Mouse (Mus musculus): ENCODE results near the gene 1810013L24Rik. TPM values are rescaled to one million over a fixed set of nuclear protein-coding genes. Genes with fewer than 3 reads are reported as not detected.
A peak's percentile ranks its signal among the peaks of the same experiment; 100 is the strongest.

Gene 1810013L24Rik
- polyA plus RNA-seq (2016; fragmentation: Nextera tagmentation; extraction: Ambion mirVana), result 17.9 and 18.4 TPM in 2 replicates

DNA sequence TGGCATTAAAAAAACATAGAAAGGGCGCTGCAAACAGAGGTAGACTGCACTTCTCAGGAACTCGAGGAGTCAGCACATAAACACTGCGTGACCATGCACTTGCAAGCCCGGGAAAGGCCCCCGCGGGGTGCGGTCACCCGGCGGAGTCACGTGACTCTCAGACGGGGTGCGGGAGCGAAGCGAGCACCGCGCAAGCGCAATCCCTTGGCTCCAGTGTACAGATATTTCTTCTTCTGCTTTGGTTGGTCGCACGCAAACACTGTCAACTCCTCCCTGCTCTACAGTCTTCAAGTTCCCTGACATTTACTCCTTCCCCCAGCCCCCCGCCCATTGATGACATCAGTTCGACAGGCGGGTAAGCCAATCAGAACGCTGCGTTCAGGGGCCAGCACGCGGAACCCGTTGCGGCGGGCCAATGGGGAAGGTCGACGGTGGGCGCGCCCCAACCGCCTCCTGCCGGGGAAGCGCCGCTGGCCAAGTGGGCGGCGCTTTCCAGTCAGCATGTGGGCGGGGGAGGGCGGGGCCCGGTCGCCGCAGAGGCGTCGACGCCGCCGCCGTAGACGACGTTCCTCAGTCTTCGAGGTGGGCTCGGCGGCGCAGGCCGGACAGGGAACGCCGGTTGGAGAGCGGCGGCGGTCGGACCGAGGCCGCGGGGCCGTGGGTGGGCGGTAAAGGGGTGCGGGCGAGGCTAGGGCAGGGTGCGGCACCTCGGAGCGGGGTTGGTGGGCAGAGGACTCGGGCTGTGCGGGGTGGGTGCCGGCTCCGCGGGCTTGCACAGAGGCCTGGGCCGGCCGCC is at the start of gene 1810013L24Rik:
Gene 1810013L24Rik, plus strand, starts transcription at position 537 of the 796 bp plus-strand sequence.
- H3K36me3 ChIP-seq (replicated peaks), result peaks cover 36% of the 10 kb centered on the region
- H3K9me3 ChIP-seq, result no peaks in the 10 kb centered on the region
- no peaks in the 10 kb centered on the region for H3K27me3 ChIP-seq (ENCODE audit: poor library complexity, severe bottlenecking)
- H3K4me3 ChIP-seq, result peak within 1 kb of the TSS; percentile 90
- H3K4me1 ChIP-seq, result peaks cover 32% of the 10 kb centered on the region
- DNase-seq (ENCODE audit: extremely low spot score, low spot score), result peak; percentile 98
- peak within 1 kb of the TSS; percentile 99 for H3K27ac ChIP-seq
- under 1% methylated on average over 78 of the region's 80 CpGs for WGBS

DNA sequence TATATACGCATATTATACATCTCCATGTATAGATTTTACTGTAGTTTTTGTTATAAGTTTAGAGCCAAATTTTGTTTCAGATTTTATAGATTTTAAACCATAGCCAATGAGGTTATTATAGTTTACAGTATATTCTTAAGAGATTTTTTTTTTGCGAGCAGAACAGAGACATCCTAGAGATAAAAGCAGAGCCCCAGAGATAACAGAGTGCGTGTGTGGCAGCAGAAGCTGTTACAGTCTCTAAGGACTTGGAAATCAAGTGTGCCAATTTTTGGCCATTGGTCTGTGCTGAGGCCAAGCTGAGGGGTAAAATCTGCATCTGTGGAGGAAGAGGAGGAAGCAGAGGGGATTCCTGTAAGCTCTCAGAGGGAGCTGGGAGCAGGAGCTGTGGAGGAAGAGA is 49.7 kb upstream of the 1810013L24Rik start:
- Histone ChIP-seq H3K27me3 (ENCODE audit: poor library complexity, severe bottlenecking) (no peaks in the 10 kb centered on the region), H3K4me1 (no peaks in the 10 kb centered on the region), H3K27ac (no peak overlapping the region), H3K36me3 (replicated peaks) (no peaks in the 10 kb centered on the region), H3K4me3 (no peak overlapping the region), H3K9me3 (no peaks in the 10 kb centered on the region)
- DNase-seq (ENCODE audit: extremely low spot score, low spot score), result no peak
- 90% methylated on average over 3 of the region's 3 CpGs for WGBS

DNA sequence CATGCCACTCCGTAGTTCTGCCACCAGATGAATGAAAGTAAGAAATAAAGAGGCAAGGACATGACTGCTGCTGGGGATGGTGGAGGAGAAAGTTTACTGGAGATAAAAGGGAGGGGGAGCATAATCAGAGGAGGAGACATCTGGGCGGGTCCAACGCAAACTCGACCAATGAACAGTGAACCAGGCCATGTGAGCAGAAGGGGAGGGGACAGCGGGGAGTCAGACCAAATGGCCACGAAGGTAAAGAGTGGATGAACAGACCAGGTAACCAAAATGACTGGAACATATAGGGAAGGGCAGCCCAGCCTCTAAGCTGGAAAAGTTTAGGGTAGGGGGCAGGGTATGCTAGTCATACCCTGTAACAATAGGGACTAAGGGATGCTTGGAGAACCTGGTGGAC is 48.7 kb upstream of the 1810013L24Rik start:
- H3K36me3 ChIP-seq (replicated peaks), result no peaks in the 10 kb centered on the region
- no peak for DNase-seq (ENCODE audit: extremely low spot score, low spot score)
- 66% methylated on average over 6 of the region's 6 CpGs for WGBS

DNA sequence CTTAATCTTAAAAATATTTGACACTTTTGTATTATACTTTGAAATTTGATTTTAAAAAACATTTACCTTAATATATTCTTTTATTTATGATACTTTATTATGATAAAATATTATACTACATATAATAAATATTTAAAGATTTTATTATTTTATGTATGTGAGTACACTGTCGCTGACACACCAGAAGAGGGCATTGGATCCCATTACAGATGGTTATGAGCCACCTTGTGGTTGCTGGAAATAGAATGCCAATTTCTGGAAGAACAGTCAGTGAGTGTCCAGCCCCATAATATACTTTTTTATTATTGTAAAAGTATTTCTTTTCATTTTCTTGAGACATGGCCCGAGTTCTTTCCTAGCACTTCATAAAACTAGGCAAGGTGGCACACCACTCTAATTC is 48.2 kb upstream of the 1810013L24Rik start:
- H3K27me3 ChIP-seq (ENCODE audit: poor library complexity, severe bottlenecking), result no peaks in the 10 kb centered on the region
- no peak for DNase-seq (ENCODE audit: extremely low spot score, low spot score)
- H3K36me3 ChIP-seq (replicated peaks), result no peaks in the 10 kb centered on the region
- H3K4me1 ChIP-seq, result no peaks in the 10 kb centered on the region
- WGBS, result 86% methylated on average over 2 of the region's 2 CpGs
- H3K27ac ChIP-seq, result no peak overlapping the region
- H3K9me3 ChIP-seq, result no peaks in the 10 kb centered on the region
- no peak overlapping the region for H3K4me3 ChIP-seq

More for the DNA sequence above, 48.7 kb upstream of the 1810013L24Rik start:
- Histone ChIP-seq H3K4me3 (no peak overlapping the region), H3K9me3 (no peaks in the 10 kb centered on the region), H3K4me1 (no peaks in the 10 kb centered on the region), H3K27ac (no peak overlapping the region), H3K27me3 (ENCODE audit: poor library complexity, severe bottlenecking) (no peaks in the 10 kb centered on the region)

DNA sequence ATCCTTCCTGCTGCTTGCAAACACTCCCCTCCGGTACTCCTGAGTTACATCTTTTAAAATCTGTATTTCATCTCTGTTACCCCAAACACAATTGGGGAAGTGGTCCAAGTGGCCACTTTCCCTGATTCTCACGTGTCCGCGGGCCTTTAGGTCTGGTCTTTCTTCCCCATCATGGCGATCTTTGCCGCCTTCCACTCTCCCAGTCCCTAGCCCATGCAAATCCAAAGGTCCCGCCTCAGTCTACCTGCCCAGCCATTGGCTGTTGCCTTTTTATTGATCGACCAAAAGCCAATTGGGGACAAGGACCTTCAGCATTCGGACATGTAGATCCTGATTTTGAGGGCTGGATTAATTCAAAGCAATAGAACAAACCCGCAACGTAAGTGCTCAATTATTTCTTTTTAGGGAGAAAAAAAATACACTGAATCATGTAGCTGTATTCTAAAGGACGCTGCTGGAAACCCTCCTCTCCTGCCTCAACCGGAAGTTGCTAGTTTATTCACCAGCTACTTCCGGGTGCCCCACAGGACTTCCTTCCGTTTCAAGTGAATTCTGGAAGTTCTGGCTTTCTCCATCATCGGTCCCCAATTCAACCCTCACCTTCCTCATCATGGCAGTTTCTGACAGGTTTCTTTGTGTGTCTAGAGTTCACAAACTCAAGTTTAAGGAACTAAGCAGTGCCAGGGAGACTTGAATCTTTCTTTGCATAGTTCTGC is 46.5 kb upstream of the 1810013L24Rik start:
- Histone ChIP-seq H3K4me1 (peaks cover 5% of the 10 kb centered on the region), H3K27ac (no peak overlapping the region), H3K4me3 (no peak overlapping the region), H3K36me3 (replicated peaks) (no peaks in the 10 kb centered on the region), H3K27me3 (ENCODE audit: poor library complexity, severe bottlenecking) (no peaks in the 10 kb centered on the region), H3K9me3 (no peaks in the 10 kb centered on the region)
- no peak for DNase-seq (ENCODE audit: extremely low spot score, low spot score)
- WGBS, result 88% methylated on average over 16 of the region's 16 CpGs

DNA sequence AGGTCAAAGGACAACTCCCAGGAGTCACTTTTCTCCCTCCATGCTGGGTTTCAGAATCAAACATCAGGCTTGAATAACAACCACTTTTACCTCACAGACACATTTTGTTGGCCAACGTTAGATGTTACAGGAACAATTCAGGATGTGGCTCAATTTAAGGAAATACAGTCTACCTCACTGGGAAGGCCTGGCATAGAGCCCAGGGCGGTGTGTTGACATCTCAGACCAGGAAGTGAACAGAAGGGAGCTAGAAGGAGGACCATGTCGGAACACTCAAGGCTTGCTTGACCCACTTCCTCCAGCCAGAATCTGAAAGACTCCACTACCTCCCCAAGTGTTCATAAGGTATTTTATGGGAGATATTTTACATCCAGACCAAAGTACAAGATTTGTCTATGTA is 45.1 kb upstream of the 1810013L24Rik start:
- DNase-seq (ENCODE audit: extremely low spot score, low spot score), result no peak
- 87% methylated on average over 3 of the region's 3 CpGs for WGBS
- H3K27me3 ChIP-seq (ENCODE audit: poor library complexity, severe bottlenecking), result no peaks in the 10 kb centered on the region

DNA sequence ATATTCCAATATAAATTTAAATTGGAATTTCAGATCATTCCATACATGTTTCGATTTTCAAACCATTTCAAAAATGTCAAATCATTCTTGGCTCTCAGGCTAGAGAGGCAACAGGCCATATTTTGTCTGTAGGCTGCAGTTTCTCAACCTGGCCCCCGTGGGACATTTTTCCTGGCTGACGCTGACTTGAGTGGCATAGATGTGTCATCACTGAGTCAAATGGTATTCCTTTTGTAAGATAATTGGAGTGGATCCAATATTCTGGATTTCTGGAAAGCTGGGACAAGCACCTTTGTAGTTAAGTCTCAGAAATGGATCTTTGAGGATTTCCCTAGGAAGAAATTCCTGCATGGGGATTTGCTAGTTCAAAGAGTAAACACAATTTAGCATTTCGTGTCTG is 39.0 kb upstream of the 1810013L24Rik start:
- no peaks in the 10 kb centered on the region for H3K36me3 ChIP-seq (replicated peaks)
- no peaks in the 10 kb centered on the region for H3K9me3 ChIP-seq
- no peak for DNase-seq (ENCODE audit: extremely low spot score, low spot score)
- no peak overlapping the region for H3K27ac ChIP-seq
- WGBS, result 88% methylated on average over 4 of the region's 4 CpGs
- H3K4me1 ChIP-seq, result peaks cover 17% of the 10 kb centered on the region
- no peak overlapping the region for H3K4me3 ChIP-seq
- no peaks in the 10 kb centered on the region for H3K27me3 ChIP-seq (ENCODE audit: poor library complexity, severe bottlenecking)

More for the DNA sequence above, 45.1 kb upstream of the 1810013L24Rik start:
- Histone ChIP-seq H3K36me3 (replicated peaks) (no peaks in the 10 kb centered on the region), H3K27ac (no peak overlapping the region), H3K9me3 (no peaks in the 10 kb centered on the region), H3K4me3 (no peak overlapping the region), H3K4me1 (peaks cover 12% of the 10 kb centered on the region)

DNA sequence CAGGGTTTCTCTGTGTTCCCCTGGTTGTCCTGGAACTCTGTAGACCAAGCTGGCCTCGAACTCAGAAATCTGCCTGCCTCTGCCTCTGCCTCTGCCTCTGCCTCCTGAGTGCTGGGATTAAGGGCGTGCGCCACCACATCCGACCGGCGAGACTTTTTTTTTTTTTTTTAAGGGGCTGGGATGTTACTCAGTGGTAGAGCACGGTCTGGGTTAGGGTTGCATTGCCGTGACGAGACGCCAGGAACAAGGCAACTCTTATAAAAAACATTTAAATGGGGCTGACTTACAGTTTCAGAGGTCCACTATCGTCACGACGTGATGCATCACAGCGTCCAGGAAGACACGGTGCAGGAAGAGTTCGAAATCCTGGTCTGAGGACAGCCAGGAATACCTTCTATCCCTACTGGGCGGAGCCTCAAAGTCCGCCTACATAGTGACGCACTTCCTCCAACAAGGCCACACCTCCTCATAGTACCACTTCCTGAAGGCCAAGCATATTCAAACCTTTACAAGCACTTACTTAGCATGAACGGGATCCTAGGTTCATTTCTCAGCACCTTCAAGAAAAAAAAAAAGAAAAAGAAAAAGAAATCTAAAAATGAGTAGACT is 37.8 kb upstream of the 1810013L24Rik start, which contains the start of gene Usp7:
Gene Usp7, minus strand, starts transcription at position 360 of the 609 bp plus-strand sequence.
- H3K36me3 ChIP-seq (replicated peaks), result no peaks in the 10 kb centered on the region
- no peaks in the 10 kb centered on the region for H3K27me3 ChIP-seq (ENCODE audit: poor library complexity, severe bottlenecking)
- peaks cover 17% of the 10 kb centered on the region for H3K4me1 ChIP-seq
- H3K4me3 ChIP-seq, result no peak within 1 kb of the TSS
- H3K9me3 ChIP-seq, result no peaks in the 10 kb centered on the region
- H3K27ac ChIP-seq, result no peak within 1 kb of the TSS
- 94% methylated on average over 20 of the region's 20 CpGs for WGBS
- DNase-seq (ENCODE audit: extremely low spot score, low spot score), result no peak

DNA sequence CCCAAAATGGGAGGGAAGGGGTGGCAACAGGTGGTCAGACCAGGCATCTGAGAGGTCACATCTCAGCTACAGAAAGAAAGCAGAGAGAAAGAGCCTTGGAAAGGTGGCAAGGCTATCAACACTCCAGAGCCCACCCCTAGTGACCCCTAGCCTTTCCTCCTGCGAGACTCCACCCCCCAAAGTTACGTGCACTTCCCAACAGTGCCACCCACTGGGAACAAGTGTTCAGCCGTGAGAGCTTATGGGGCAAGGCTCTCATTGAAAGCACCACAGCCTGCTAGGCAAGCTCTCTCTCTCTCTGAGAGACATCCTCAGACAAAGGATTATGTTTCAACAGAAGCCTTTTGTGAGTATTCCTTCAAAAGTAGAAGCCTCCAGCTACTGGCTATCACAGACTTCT is 34.9 kb upstream of the 1810013L24Rik start:
- Histone ChIP-seq H3K27ac (no peak overlapping the region), H3K9me3 (peaks cover 6% of the 10 kb centered on the region), H3K4me3 (no peak overlapping the region), H3K27me3 (ENCODE audit: poor library complexity, severe bottlenecking) (no peaks in the 10 kb centered on the region), H3K4me1 (peaks cover 5% of the 10 kb centered on the region), H3K36me3 (replicated peaks) (no peaks in the 10 kb centered on the region)
- 11% methylated on average over 3 of the region's 3 CpGs for WGBS
- no peak for DNase-seq (ENCODE audit: extremely low spot score, low spot score)

DNA sequence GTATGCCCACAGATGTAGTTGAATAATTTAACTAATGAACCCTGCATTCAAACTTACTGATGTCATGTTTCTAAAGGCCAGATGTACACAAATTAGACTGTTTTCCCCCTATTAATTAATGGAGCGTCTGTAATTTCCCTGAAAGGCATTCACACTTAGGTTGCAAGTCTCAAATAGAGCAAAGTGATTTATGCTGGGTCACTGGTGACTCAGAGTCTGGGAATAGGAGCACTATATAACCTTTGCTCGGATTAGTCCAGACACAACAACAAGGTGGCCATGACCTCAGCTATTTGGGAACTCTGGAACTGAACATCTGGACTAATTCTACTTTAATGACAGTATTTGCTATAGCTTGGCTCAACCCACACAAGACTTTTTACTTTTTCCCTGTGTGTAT is 34.0 kb upstream of the 1810013L24Rik start:
- Histone ChIP-seq H3K27me3 (ENCODE audit: poor library complexity, severe bottlenecking) (no peaks in the 10 kb centered on the region), H3K4me1 (peaks cover 5% of the 10 kb centered on the region), H3K27ac (no peak overlapping the region), H3K36me3 (replicated peaks) (no peaks in the 10 kb centered on the region), H3K4me3 (no peak overlapping the region), H3K9me3 (peaks cover 11% of the 10 kb centered on the region)
- 80% methylated on average over 2 of the region's 2 CpGs for WGBS
- DNase-seq (ENCODE audit: extremely low spot score, low spot score), result no peak

DNA sequence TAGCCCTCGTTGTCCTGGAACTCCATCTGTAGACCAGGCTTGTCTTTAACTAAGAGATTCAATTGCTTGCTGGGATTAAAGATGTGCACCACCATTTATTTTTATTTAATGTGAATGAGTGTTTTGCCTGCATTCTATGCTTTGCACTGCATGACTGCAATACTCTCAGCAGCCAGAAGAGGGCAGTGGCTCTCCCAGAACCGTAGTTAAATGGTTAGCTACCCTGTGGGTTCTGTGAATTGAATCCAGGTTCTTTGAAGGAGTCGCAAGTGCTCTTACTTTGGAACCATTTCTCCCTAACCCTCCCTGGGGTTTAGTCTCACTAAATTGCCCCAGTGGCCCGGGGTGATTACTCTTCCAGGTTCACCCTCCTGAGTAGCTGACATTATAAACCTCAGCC is 23.2 kb upstream of the 1810013L24Rik start:
- DNase-seq (ENCODE audit: extremely low spot score, low spot score), result peak; percentile 50
- no peak overlapping the region for H3K4me3 ChIP-seq
- WGBS, result 18% methylated on average over 4 of the region's 4 CpGs

DNA sequence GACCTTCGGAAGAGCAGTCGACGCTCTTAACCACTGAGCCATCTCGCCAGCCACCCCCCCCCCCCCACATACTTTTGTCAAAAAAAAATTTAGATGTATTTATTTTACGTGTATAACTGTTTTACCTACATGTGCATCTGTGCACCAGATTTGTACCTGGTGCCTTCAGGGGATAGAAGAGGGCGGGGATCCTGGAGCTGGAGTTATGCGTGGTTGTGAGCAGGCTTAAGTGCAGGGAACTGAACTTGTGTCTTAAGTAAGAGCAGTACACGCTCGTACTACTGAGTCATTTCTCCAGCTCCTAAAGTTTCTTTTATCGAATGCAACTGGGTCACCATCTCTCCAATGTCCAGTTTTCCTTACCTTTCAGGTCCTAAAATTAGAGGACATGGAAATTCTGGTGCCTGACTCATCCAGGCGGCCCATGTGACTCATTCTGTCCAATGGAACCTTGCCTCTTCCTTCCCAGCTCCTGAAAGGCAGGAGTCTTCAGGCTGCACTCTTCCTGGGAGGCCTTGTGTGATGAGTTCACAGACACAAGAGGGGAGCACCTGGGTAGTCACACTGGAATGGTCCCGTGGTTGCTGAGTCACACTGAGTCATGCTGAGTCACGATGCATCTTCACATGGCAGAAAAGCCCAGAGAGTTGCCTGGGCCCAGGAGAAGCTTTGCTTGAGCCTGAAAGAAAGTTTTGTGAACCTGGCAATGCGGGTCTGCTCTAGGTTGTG is 19.3 kb upstream of the 1810013L24Rik start:
- Histone ChIP-seq H3K4me3 (no peak overlapping the region), H3K27ac (no peak overlapping the region), H3K36me3 (replicated peaks) (no peaks in the 10 kb centered on the region), H3K9me3 (no peaks in the 10 kb centered on the region), H3K4me1 (peaks cover under 1% of the 10 kb centered on the region; the same call in 1 of the 2 replicates), H3K27me3 (ENCODE audit: poor library complexity, severe bottlenecking) (no peaks in the 10 kb centered on the region)
- WGBS, result 91% methylated on average over 14 of the region's 14 CpGs
- DNase-seq (ENCODE audit: extremely low spot score, low spot score), result no peak

More for the DNA sequence above, 23.2 kb upstream of the 1810013L24Rik start:
- no peaks in the 10 kb centered on the region for H3K27me3 ChIP-seq (ENCODE audit: poor library complexity, severe bottlenecking)
- H3K36me3 ChIP-seq (replicated peaks), result no peaks in the 10 kb centered on the region
- H3K9me3 ChIP-seq, result no peaks in the 10 kb centered on the region
- H3K27ac ChIP-seq, result no peak overlapping the region
- H3K4me1 ChIP-seq, result peaks cover 3% of the 10 kb centered on the region; the same call in 1 of the 2 replicates
